Mouse (Mus musculus): ENCODE results near the gene Padi1.

DNA sequence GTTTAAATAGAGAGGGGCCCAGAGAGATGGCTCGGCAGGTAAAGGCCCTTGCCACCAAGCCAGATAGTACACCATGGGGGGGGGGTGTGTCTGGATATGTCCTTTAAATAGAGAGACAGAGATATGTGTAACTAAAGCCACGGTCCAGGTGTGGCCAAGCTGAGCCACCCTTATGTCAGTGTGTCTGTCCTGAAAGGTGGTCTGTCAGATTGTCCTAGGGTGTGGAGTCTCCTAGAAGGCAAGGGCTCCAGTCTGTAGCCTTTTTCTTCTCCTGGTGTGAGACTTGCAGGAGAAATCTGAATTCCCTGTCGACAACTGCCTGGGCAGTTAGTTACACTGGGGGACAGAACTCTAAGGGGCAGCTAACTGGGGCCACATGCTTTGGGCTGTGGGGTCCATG is 34.6 kb upstream of the Padi1 start:
- no peak for TF ChIP-seq CTCF (IDR thresholded peaks at IDR 0.05; ENCODE audit: control insufficient read depth, insufficient read depth, low read length)
- TF ChIP-seq POLR2A (IDR thresholded peaks at IDR 0.05; ENCODE audit: borderline replicate concordance, control insufficient read depth, low read depth, low read length), result no peak

Data from bone marrow, adult 2 months (tissue).